Mouse (Mus musculus) CH12.LX (cell line): ENCODE data around the gene Ppp1r3g. TPM values are rescaled to one million over a fixed set of nuclear protein-coding genes. Genes with fewer than 3 reads are reported as not detected.

ENCODE experiments used
- DNase-seq: peaks from one replicate; pipeline ENCODE4 v3.0.0-alpha.2; 2013; ENCODE audit errors: extremely low read depth
- H3K27ac ChIP-seq: 2 replicates; pipeline ENCODE4 v1.5.1; 2012; ENCODE audit warnings: low read depth, mild to moderate bottlenecking, control low read depth, moderate library complexity; ENCODE audit not compliant: insufficient read depth
- H3K27me3 ChIP-seq: replicated peaks from 2 replicates; pipeline ENCODE3; 2012; ENCODE audit warnings: inconsistent platforms
- H3K36me3 ChIP-seq, 2 experiments: replicated peaks in 1 of 2; 2 replicates each; pipeline versions ENCODE3 to v1.6.1; 2012; ENCODE audit warnings: inconsistent platforms in 1 of 2, low read length in 1 of 2, mild to moderate bottlenecking in 1 of 2, mixed read lengths in 1 of 2, moderate library complexity in 1 of 2; ENCODE audit not compliant: control insufficient read depth in 1 of 2, insufficient read depth in 1 of 2
- H3K4me1 ChIP-seq, 2 experiments: 2 replicates each; pipeline ENCODE4 v1.6.1; 2012; ENCODE audit warnings: inconsistent platforms in 1 of 2, moderate library complexity in 1 of 2; ENCODE audit not compliant: insufficient read depth in 2 of 2, control insufficient read depth in 1 of 2
- H3K4me2 ChIP-seq: 2 replicates; pipeline ENCODE4 v1.6.1; 2012; ENCODE audit warnings: low read depth, mild to moderate bottlenecking, control low read depth; ENCODE audit not compliant: poor library complexity, insufficient read depth, severe bottlenecking
- H3K4me3 ChIP-seq, 3 experiments: fragments of 150-350 bp in 1 of 3; sonication (generic) in 1 of 3; replicated peaks in 1 of 3; 2 replicates each; pipeline versions ENCODE3 to v1.5.1; 2011 to 2012; ENCODE audit warnings: low read depth in 2 of 3, low read length in 2 of 3, mild to moderate bottlenecking in 2 of 3, moderate library complexity in 2 of 3, control low read depth in 1 of 3, improper control_type of control experiment in 1 of 3, inconsistent platforms in 1 of 3, mixed read lengths in 1 of 3; ENCODE audit not compliant: poor library complexity in 1 of 3
- H3K79me2 ChIP-seq: replicated peaks from 2 replicates; pipeline ENCODE4 v1.6.1; 2012; ENCODE audit warnings: mild to moderate bottlenecking, moderate library complexity; ENCODE audit not compliant: control insufficient read depth, poor library complexity, insufficient read depth, severe bottlenecking; ENCODE audit errors: extremely low read depth
- H3K9ac ChIP-seq: 2 replicates; pipeline ENCODE4 v1.6.1; 2012; ENCODE audit warnings: low read depth, mild to moderate bottlenecking, control low read depth, moderate library complexity; ENCODE audit not compliant: insufficient read depth
- H3K9me3 ChIP-seq: replicated peaks from 2 replicates; pipeline ENCODE3; 2012; ENCODE audit warnings: low read length, inconsistent platforms, mixed read lengths
- BHLHE40 ChIP-seq: IDR thresholded peaks from 2 replicates; pipeline ENCODE4 v1.6.1; 2011; ENCODE audit warnings: mild to moderate bottlenecking, low read depth, low read length, improper control_type of control experiment
- CHD1 ChIP-seq: IDR thresholded peaks from 2 replicates; pipeline ENCODE4 v1.6.1; 2012; ENCODE audit warnings: low read depth, low read length, improper control_type of control experiment, inconsistent platforms
- CHD2 ChIP-seq: IDR thresholded peaks from 2 replicates; pipeline ENCODE4 v1.6.1; 2011; ENCODE audit warnings: low read length, improper control_type of control experiment
- E2F4 ChIP-seq: IDR thresholded peaks from 2 replicates; pipeline ENCODE4 v1.6.1; 2011; ENCODE audit warnings: low read depth, low read length, improper control_type of control experiment; ENCODE audit not compliant: insufficient replicate concordance
- ELF1 ChIP-seq: IDR thresholded peaks from 2 replicates; pipeline ENCODE4 v1.6.1; 2014; ENCODE audit warnings: low read depth, mild to moderate bottlenecking, inconsistent platforms, low read length, improper control_type of control experiment
- EP300 ChIP-seq: IDR thresholded peaks from 2 replicates; pipeline ENCODE4 v1.6.1; 2011; ENCODE audit warnings: low read length, improper control_type of control experiment
- GABPA ChIP-seq: IDR thresholded peaks from 2 replicates; pipeline ENCODE4 v1.6.1; 2012; ENCODE audit warnings: low read depth, low read length, improper control_type of control experiment, inconsistent platforms; ENCODE audit not compliant: insufficient replicate concordance
- HCFC1 ChIP-seq: IDR thresholded peaks from 2 replicates; pipeline ENCODE4 v1.6.1; 2012; ENCODE audit warnings: low read depth, mild to moderate bottlenecking, inconsistent platforms, low read length, improper control_type of control experiment
- JUND ChIP-seq: conservative IDR thresholded peaks from 2 replicates; pipeline ENCODE4 v1.6.1; 2011; ENCODE audit warnings: low read depth, low read length, improper control_type of control experiment
- KAT2A ChIP-seq: IDR thresholded peaks from 2 replicates; pipeline ENCODE4 v1.6.1; 2012; ENCODE audit warnings: low read length, improper control_type of control experiment, inconsistent platforms; ENCODE audit not compliant: insufficient replicate concordance
- MAFK ChIP-seq: IDR thresholded peaks from 2 replicates; pipeline ENCODE4 v1.6.1; 2011; ENCODE audit warnings: low read length, improper control_type of control experiment; ENCODE audit not compliant: insufficient replicate concordance
- MAX ChIP-seq: IDR thresholded peaks from 2 replicates; pipeline ENCODE4 v1.6.1; 2011; ENCODE audit warnings: low read length, improper control_type of control experiment
- MAZ ChIP-seq: IDR thresholded peaks from 2 replicates; pipeline ENCODE4 v1.6.1; 2012; ENCODE audit warnings: low read depth, mild to moderate bottlenecking, inconsistent platforms, low read length, improper control_type of control experiment, moderate library complexity
- MEF2A ChIP-seq: IDR thresholded peaks from 2 replicates; pipeline ENCODE4 v1.6.1; 2014; ENCODE audit warnings: low read depth, mild to moderate bottlenecking, inconsistent platforms, low read length, improper control_type of control experiment, borderline replicate concordance
- MXI1 ChIP-seq: IDR thresholded peaks from 2 replicates; pipeline ENCODE4 v1.6.1; 2011; ENCODE audit warnings: mild to moderate bottlenecking, low read depth, low read length, improper control_type of control experiment
- MYC ChIP-seq: IDR thresholded peaks from 2 replicates; pipeline ENCODE4 v1.6.1; 2011; ENCODE audit warnings: low read depth, mild to moderate bottlenecking, improper control_type of control experiment, low read length
- NELFE ChIP-seq: IDR thresholded peaks from 2 replicates; pipeline ENCODE4 v1.6.1; 2011; ENCODE audit warnings: low read depth, low read length, improper control_type of control experiment
- POLR2A ChIP-seq: IDR thresholded peaks from 2 replicates; pipeline ENCODE4 v1.6.1; 2011; ENCODE audit warnings: low read depth, mild to moderate bottlenecking, improper control_type of control experiment, low read length
- RCOR1 ChIP-seq: conservative IDR thresholded peaks from 2 replicates; pipeline ENCODE4 v1.6.1; 2012; ENCODE audit warnings: low read depth, mild to moderate bottlenecking, inconsistent platforms, low read length, improper control_type of control experiment
- TCF12 ChIP-seq: IDR thresholded peaks from 2 replicates; pipeline ENCODE4 v1.6.1; 2014; ENCODE audit warnings: low read depth, mild to moderate bottlenecking, inconsistent platforms, low read length, improper control_type of control experiment
- UBTF ChIP-seq: IDR thresholded peaks from 2 replicates; pipeline ENCODE4 v1.6.1; 2012; ENCODE audit warnings: low read depth, mild to moderate bottlenecking, inconsistent platforms, low read length, improper control_type of control experiment, moderate library complexity
- USF1 ChIP-seq: IDR thresholded peaks from 2 replicates; pipeline ENCODE4 v1.6.1; 2014; ENCODE audit warnings: low read depth, mild to moderate bottlenecking, inconsistent platforms, low read length, improper control_type of control experiment
- ZC3H11A ChIP-seq: IDR thresholded peaks from 2 replicates; pipeline ENCODE4 v1.6.1; 2012; ENCODE audit warnings: low read depth, mild to moderate bottlenecking, inconsistent platforms, low read length, improper control_type of control experiment
- ZKSCAN1 ChIP-seq: IDR thresholded peaks from 2 replicates; pipeline ENCODE4 v1.6.1; 2012; ENCODE audit warnings: low read depth, inconsistent platforms, low read length, improper control_type of control experiment, borderline replicate concordance
- ZNF384 ChIP-seq: IDR thresholded peaks from 2 replicates; pipeline ENCODE4 v1.6.1; 2012; ENCODE audit warnings: low read depth, low read length, improper control_type of control experiment, inconsistent platforms
- dilution Hi-C: fragments of 300-500 bp; cut with MboI; formaldehyde crosslinking; loops from 2 replicates; pipeline ENCODE4 v1.14.3; 2020; ENCODE audit warnings: low sequenced_read_pairs; ENCODE audit not compliant: extremely low pct_unique_long_range_greater_than_20kb, extremely low pct_ligation_motif_present
- in situ Hi-C: fragments of 300-500 bp; cut with MboI; formaldehyde crosslinking; loops from 3 replicates; pipeline ENCODE4 v1.14.3; 2019; ENCODE audit warnings: low sequenced_read_pairs, low pct_ligation_motif_present, low pct_unique_long_range_greater_than_20kb, mixed read lengths
- polyA plus RNA-seq: library from polyadenylated mRNA; unstranded; fragments of >175 nt; gene quantifications from 2 replicates; pipeline ENCODE4 v1.2.1, GENCODE M21; 2012; ENCODE audit warnings: low read depth; ENCODE audit not compliant: insufficient read length
- total RNA-seq, 2 experiments: library from RNA; depleted of rRNA; stranded (reverse); fragments of 300-350 nt in 1 of 2; fragments of >200 nt in 1 of 2; gene quantifications; 2 replicates each; pipeline ENCODE4 v1.2.3; 2012 to 2014

Ppp1r3g gene
- total and polyA plus RNA-seq, 3 experiments = 0.13 TPM; not detected in 2

GRCm38 (mm10) chr13:35959391-35960067, 890 bp downstream of the Ppp1r3g start:
- DNase-seq = no peak
- dilution Hi-C loops (no loop called here), in situ Hi-C loops (loop anchor here (10.0 kb wide), 1 partner anchor 285 kb away; no protein-coding TSS in a partner anchor)
- Histone ChIP-seq H3K9ac (no peak overlapping the region), H3K9me3 (no peaks in the 10 kb centered on the region), H3K27ac (no peak overlapping the region), H3K79me2 (no peaks in the 10 kb centered on the region), H3K4me3 (no peak overlapping the region), H3K27me3 (no peaks in the 10 kb centered on the region), H3K36me3 (no peaks in the 10 kb centered on the region), H3K4me2 (no peak overlapping the region), H3K4me1 (no peaks in the 10 kb centered on the region)
- no peak for TF ChIP-seq E2F4
- no peak for TF ChIP-seq KAT2A
- no peak for TF ChIP-seq MAX
- TF ChIP-seq MEF2A = no peak
- TF ChIP-seq MYC = no peak
- no peak for TF ChIP-seq MAFK
- TF ChIP-seq EP300 = no peak
- no peak for TF ChIP-seq CHD1
- TF ChIP-seq USF1 = no peak
- TF ChIP-seq MXI1 = no peak
- no peak for TF ChIP-seq CHD2
- no peak for TF ChIP-seq ELF1
- no peak for TF ChIP-seq UBTF
- TF ChIP-seq HCFC1 = no peak
- TF ChIP-seq ZKSCAN1 = no peak
- no peak for TF ChIP-seq NELFE
- no peak for TF ChIP-seq GABPA
- no peak for TF ChIP-seq ZNF384
- TF ChIP-seq JUND = no peak

- Histone ChIP-seq H3K9me3 (peaks cover 5% of the 10 kb centered on the region), H3K27ac (no peak overlapping the region), H3K36me3 (no peaks in the 10 kb centered on the region), H3K79me2 (no peaks in the 10 kb centered on the region), H3K4me2 (no peak overlapping the region), H3K4me1 (peaks cover 0 to 8% of the 10 kb centered on the region in 2 experiments; a peak in 2 of 4 replicates), H3K27me3 (no peaks in the 10 kb centered on the region), H3K9ac (no peak overlapping the region), H3K4me3 (no peak overlapping the region)
- dilution Hi-C loops = no loop called here
- in situ Hi-C loops = loop anchor here (10.0 kb wide), 1 partner anchor 289 kb away; no protein-coding TSS in a partner anchor
- TF ChIP-seq JUND (no peak), E2F4 (no peak), USF1 (no peak), POLR2A (no peak), ZKSCAN1 (no peak), RCOR1 (no peak), EP300 (no peak), NELFE (no peak), ELF1 (no peak), GABPA (no peak), MXI1 (no peak), UBTF (no peak), ZC3H11A (no peak), ZNF384 (no peak), MYC (no peak), BHLHE40 (no peak), MAZ (no peak), KAT2A (no peak), MEF2A (no peak), TCF12 (no peak)
- no peak for DNase-seq
Measured at GRCm38 (mm10) chr13:35963583-35963982, 4.9 kb downstream of the Ppp1r3g start.
